Mouse (Mus musculus): Measurements from ENCODE around the gene Serping1.
A peak's percentile ranks its signal among the peaks of the same experiment; 100 is the strongest.

Serping1 gene

DNA sequence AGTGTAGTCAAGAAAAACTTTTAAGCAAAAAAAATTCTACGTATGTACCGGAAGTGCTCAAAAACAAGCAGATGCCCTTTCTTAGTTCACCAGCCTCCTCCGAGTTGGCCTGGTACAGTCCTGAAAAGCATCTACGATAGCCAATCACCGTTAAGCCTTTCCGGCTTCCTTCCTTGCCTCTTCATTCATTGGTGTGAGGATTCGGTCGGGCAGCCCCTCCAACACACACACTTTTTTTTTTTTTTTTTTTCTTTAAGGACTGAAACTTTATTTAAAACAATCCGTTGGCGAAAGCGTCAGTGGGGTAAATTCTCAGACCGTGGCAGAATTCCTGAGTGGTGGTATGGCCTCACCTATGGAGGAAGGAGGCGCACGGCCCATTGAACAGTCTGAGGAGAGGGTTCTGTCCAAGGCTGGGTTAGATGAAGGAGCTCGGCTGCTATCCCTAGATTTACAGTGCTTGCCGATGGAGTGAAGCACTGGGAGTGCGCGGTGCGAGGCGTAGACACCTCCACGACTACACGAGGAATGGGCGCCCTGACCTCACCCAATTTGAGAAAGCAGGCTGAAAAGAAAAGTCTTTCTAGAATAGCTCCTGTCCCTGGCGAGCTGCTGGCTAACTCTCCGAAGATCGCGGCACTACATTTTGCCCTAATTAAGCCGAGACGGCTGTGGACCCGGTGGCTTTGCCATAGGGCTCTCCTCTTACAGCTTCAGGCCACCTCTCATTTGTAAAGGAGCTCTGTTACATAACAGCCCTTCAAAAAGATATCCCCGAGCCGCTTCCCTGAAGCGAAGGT lies 59.5 kb downstream of the Serping1 start:
- DNase-seq (ENCODE audit: low read depth, low spot score): peak; percentile 95
